Mouse (Mus musculus) MEL (cell line): ENCODE data around the gene Atp6v1g2.

Experiments used
- CTCF ChIP-seq, 3 experiments: IDR thresholded peaks in 2 of 3; conservative IDR thresholded peaks in 1 of 3; 2 replicates each; pipeline ENCODE4 v1.5.1; 2011 to 2012; ENCODE audit warnings: low read length in 3 of 3, low read depth in 2 of 3, mild to moderate bottlenecking in 2 of 3, improper control_type of control experiment in 1 of 3, inconsistent platforms in 1 of 3, mixed read lengths in 1 of 3, moderate library complexity in 1 of 3; ENCODE audit not compliant: control insufficient read depth in 1 of 3, insufficient read depth in 1 of 3, poor library complexity in 1 of 3, severe bottlenecking in 1 of 3
- E2F4 ChIP-seq: IDR thresholded peaks from 2 replicates; pipeline ENCODE4 v1.6.1; 2011; ENCODE audit warnings: low read depth, low read length, improper control_type of control experiment, borderline replicate concordance
- POLR2AphosphoS5 ChIP-seq: IDR thresholded peaks from 2 replicates; pipeline ENCODE4 v1.6.1; 2012; ENCODE audit warnings: low read depth, borderline replicate concordance, mild to moderate bottlenecking, inconsistent platforms, low read length, moderate library complexity, mixed read lengths
- ZC3H11A ChIP-seq: IDR thresholded peaks from 2 replicates; pipeline ENCODE4 v1.6.1; 2012; ENCODE audit warnings: low read depth, mild to moderate bottlenecking, inconsistent platforms, low read length, improper control_type of control experiment
- ZMIZ1 ChIP-seq: IDR thresholded peaks from 2 replicates; pipeline ENCODE4 v1.6.1; 2012; ENCODE audit warnings: low read depth, mild to moderate bottlenecking, inconsistent platforms, low read length, improper control_type of control experiment, moderate library complexity
- ZNF384 ChIP-seq: IDR thresholded peaks from 2 replicates; pipeline ENCODE4 v1.6.1; 2012; ENCODE audit warnings: low read depth, mild to moderate bottlenecking, inconsistent platforms, low read length, improper control_type of control experiment

DNA sequence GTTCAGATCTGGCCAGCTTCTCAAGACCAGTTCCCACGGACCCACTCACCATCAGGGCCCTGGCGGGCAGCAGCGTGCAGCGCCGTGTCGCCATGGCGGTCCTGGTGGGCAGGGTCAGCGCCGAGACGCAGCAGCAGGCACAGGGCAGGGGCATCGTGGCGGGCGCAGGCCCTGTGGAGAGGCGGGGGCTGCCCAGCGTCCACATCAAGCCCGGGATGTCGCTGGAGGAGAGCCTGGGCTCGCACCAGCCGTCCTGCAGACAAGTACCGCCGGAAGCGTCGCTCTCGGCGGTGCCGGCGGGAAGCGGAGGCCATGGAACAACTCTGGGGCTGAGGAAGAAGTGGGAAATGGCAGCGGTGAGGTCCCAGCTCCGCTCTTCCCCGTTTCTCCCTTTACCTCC is 1.4 kb downstream of the Atp6v1g2 start:
- TF ChIP-seq POLR2AphosphoS5 (no peak), CTCF (IDR thresholded peaks at IDR 0.05 in 2 of 3, conservative IDR thresholded peaks at IDR 0.05 in 1 of 3; ENCODE audit: control insufficient read depth in 1 of 3, insufficient read depth in 1 of 3, low read depth in 2 of 3, low read length in 3 of 3, poor library complexity in 1 of 3, severe bottlenecking in 1 of 3) (no peak), ZC3H11A (no peak), E2F4 (no peak), ZNF384 (no peak), ZMIZ1 (no peak)
